Mouse (Mus musculus) heart, adult 2 months (tissue): ENCODE measurements around the gene Galnt4. TPM values are rescaled to one million over a fixed set of nuclear protein-coding genes. Genes with fewer than 3 reads are reported as not detected.
A peak's percentile ranks its signal among the peaks of the same experiment; 100 is the strongest.

Experiments
- DNase-seq, 2 experiments: peaks; one replicate each; pipeline ENCODE4 v3.0.0; 2021
- H3K27ac ChIP-seq: fragments of 200-600 bp; 2 replicates; pipeline ENCODE4 v1.8.1; 2022
- H3K27me3 ChIP-seq: fragments of 200-500 bp; 2 replicates; pipeline ENCODE4 v1.6.1; 2012; ENCODE audit warnings: mild to moderate bottlenecking, low read length, inconsistent platforms, mixed read lengths; ENCODE audit not compliant: control insufficient read depth, insufficient read depth
- H3K36me3 ChIP-seq: fragments of 200-500 bp; 2 replicates; pipeline ENCODE4 v1.6.1; 2012; ENCODE audit warnings: low read length, inconsistent platforms; ENCODE audit not compliant: control insufficient read depth, insufficient read depth
- H3K4me1 ChIP-seq: fragments of 200-500 bp; 2 replicates; pipeline ENCODE4 v1.6.1; 2011; ENCODE audit warnings: low read length; ENCODE audit not compliant: control insufficient read depth, insufficient read depth
- H3K4me3 ChIP-seq: fragments of 200-600 bp; 2 replicates; pipeline ENCODE4 v1.8.1; 2022
- H3K79me2 ChIP-seq: fragments of 200-500 bp; replicated peaks from 2 replicates; pipeline ENCODE4 v1.6.1; 2012; ENCODE audit warnings: mild to moderate bottlenecking, inconsistent platforms, low read length, moderate library complexity, mixed read lengths; ENCODE audit not compliant: control insufficient read depth, insufficient read depth
- H3K9ac ChIP-seq: fragments of 200-500 bp; 2 replicates; pipeline ENCODE4 v1.6.1; 2012; ENCODE audit warnings: low read depth, mild to moderate bottlenecking, control low read depth, inconsistent platforms, low read length, mixed read lengths
- CTCF ChIP-seq: fragments of 200-600 bp; IDR thresholded peaks from 2 replicates; pipeline ENCODE4 v1.8.1; 2022; ENCODE audit warnings: antibody characterized with exemption, mild to moderate bottlenecking, moderate library complexity
- EP300 ChIP-seq: fragments of 200-500 bp; IDR thresholded peaks from 2 replicates; pipeline ENCODE4 v1.6.1; 2011; ENCODE audit warnings: low read depth, low read length, control low read depth; ENCODE audit not compliant: insufficient read depth
- POLR2A ChIP-seq: fragments of 200-500 bp; IDR thresholded peaks from 2 replicates; pipeline ENCODE4 v1.6.1; 2011; ENCODE audit warnings: mild to moderate bottlenecking, low read depth, low read length, control low read depth; ENCODE audit not compliant: insufficient read depth
- WGBS: fragments of 180-500 bp; shearing (Covaris S2); methylation state at CpG from one replicate; pipeline ENCODE4 v1.1.7; 2018; 5-methylcytosine and 5-hydroxymethylcytosine counted together
- intact Hi-C: fragments of 180-260 bp; cut with DNase I; formaldehyde crosslinking; loops from one replicate; pipeline ENCODE4 v1.15.1; 2025
- polyA plus RNA-seq: library from polyadenylated mRNA; depleted of rRNA; stranded (reverse); fragments of >200 nt; gene quantifications from 2 replicates; pipeline ENCODE4 v1.2.3, GENCODE M21; 2012
- total RNA-seq, 2 experiments: library from RNA; stranded (reverse); gene quantifications; 2 replicates each; pipeline ENCODE4 v1.2.3; 2021

The Galnt4 gene
- total and polyA plus RNA-seq, 3 experiments: 0.88 to 2.6 (median 2.3) TPM

GRCm38 (mm10) chr10:99116650-99117615 lies 9.0 kb downstream of the Galnt4 start:
- Histone ChIP-seq H3K27ac (no peak overlapping the region), H3K27me3 (no peaks in the 10 kb centered on the region), H3K36me3 (no peaks in the 10 kb centered on the region), H3K4me3 (no peak overlapping the region), H3K4me1 (0 out of 2 replicates have a peak, but pooled peaks cover 2% of the 10 kb centered on the region), H3K79me2 (peaks cover 2% of the 10 kb centered on the region; the same call in 1 of the 2 replicates), H3K9ac (no peak overlapping the region)
- no peak for DNase-seq
- TF ChIP-seq CTCF (no peak), EP300 (no peak), POLR2A (no peak)
- intact Hi-C loops: no loop called here
- 92% methylated on average over 16 of the region's 16 CpGs for WGBS

- Histone ChIP-seq H3K36me3 (no peaks in the 10 kb centered on the region), H3K4me1 (0 out of 2 replicates have a peak, but pooled peaks cover 2% of the 10 kb centered on the region), H3K4me3 (no peak overlapping the region), H3K27ac (no peak overlapping the region), H3K79me2 (peaks cover 2% of the 10 kb centered on the region; the same call in 1 of the 2 replicates), H3K9ac (no peak overlapping the region), H3K27me3 (no peaks in the 10 kb centered on the region)
- TF ChIP-seq POLR2A (no peak), CTCF (no peak), EP300 (no peak)
- WGBS: 55% methylated on average over 10 of the region's 10 CpGs
- DNase-seq: no peak
- intact Hi-C loops: no loop called here
Measured at GRCm38 (mm10) chr10:99117876-99118275, 9.9 kb downstream of the Galnt4 start.

GRCm38 (mm10) chr10:99118697-99119096 lies 10.7 kb downstream of the Galnt4 start:
- Histone ChIP-seq H3K79me2 (peaks cover 2% of the 10 kb centered on the region; the same call in 1 of the 2 replicates), H3K27me3 (no peaks in the 10 kb centered on the region), H3K9ac (no peak overlapping the region), H3K4me1 (no peaks in the 10 kb centered on the region), H3K36me3 (no peaks in the 10 kb centered on the region), H3K4me3 (no peak overlapping the region), H3K27ac (no peak overlapping the region)
- TF ChIP-seq POLR2A (no peak), EP300 (no peak), CTCF (no peak)
- DNase-seq: no peak
- intact Hi-C loops: no loop called here
- 66% methylated on average over 6 of the region's 6 CpGs for WGBS

GRCm38 (mm10) chr10:99119471-99119870 lies 11.5 kb downstream of the Galnt4 start:
- H3K9ac ChIP-seq: no peak overlapping the region
- 77% methylated on average over 4 of the region's 4 CpGs for WGBS

GRCm38 (mm10) chr10:99126225-99126624 lies 18.3 kb downstream of the Galnt4 start, which contains the start of gene Phxr2:
Gene Phxr2 (minus strand): TSS chr10:99126325.
- intact Hi-C loops: no loop called here
- Histone ChIP-seq H3K4me3 (no peak within 1 kb of the TSS), H3K9ac (no peak within 1 kb of the TSS), H3K27me3 (no peaks in the 10 kb centered on the region), H3K4me1 (peaks cover 3% of the 10 kb centered on the region; the same call in 1 of the 2 replicates), H3K27ac (no peak within 1 kb of the TSS), H3K36me3 (no peaks in the 10 kb centered on the region), H3K79me2 (no peaks in the 10 kb centered on the region)
- no peak for DNase-seq
- 87% methylated on average over 4 of the region's 4 CpGs for WGBS
- TF ChIP-seq EP300: no peak
- TF ChIP-seq CTCF: no peak
- no peak for TF ChIP-seq POLR2A

More at GRCm38 (mm10) chr10:99119471-99119870, 11.5 kb downstream of the Galnt4 start:
- Histone ChIP-seq H3K27ac (no peak overlapping the region), H3K4me3 (no peak overlapping the region), H3K27me3 (no peaks in the 10 kb centered on the region), H3K36me3 (no peaks in the 10 kb centered on the region), H3K4me1 (no peaks in the 10 kb centered on the region), H3K79me2 (peaks cover 2% of the 10 kb centered on the region; the same call in 1 of the 2 replicates)
- TF ChIP-seq POLR2A (no peak), EP300 (no peak), CTCF (no peak)
- intact Hi-C loops: no loop called here
- DNase-seq: no peak

DNA sequence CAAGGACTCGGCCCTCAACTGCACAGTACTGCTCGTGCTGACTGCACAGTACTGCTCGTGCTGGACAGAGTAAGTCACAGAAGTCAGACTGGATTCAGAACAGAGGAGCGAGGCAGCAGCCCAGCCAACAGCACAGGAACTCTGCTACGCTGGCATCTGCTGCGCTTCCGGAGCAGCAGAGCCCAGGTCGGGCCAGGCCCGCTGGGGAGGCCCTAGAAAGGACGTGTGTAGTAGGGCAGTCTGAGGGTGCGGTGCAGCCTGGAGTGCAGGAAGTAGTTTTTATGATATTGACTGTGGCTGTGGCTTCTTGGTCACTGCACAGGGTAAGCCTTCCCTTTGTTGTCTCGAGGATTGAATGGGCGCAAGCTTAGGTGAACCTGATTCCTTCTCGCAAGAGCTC lies 19.0 kb downstream of the Galnt4 start:
- Histone ChIP-seq H3K9ac (no peak overlapping the region), H3K27ac (no peak overlapping the region), H3K4me1 (peaks cover 3% of the 10 kb centered on the region; the same call in 1 of the 2 replicates), H3K36me3 (no peaks in the 10 kb centered on the region), H3K27me3 (no peaks in the 10 kb centered on the region), H3K79me2 (no peaks in the 10 kb centered on the region), H3K4me3 (no peak overlapping the region)
- DNase-seq: peak in 1 of 2 experiments; percentile 61
- 86% methylated on average over 14 of the region's 14 CpGs for WGBS
- TF ChIP-seq CTCF (no peak), POLR2A (no peak), EP300 (no peak)
- intact Hi-C loops: no loop called here
